ENCODE assay signal across 8 mouse cellular contexts in the genomic region with DNA sequence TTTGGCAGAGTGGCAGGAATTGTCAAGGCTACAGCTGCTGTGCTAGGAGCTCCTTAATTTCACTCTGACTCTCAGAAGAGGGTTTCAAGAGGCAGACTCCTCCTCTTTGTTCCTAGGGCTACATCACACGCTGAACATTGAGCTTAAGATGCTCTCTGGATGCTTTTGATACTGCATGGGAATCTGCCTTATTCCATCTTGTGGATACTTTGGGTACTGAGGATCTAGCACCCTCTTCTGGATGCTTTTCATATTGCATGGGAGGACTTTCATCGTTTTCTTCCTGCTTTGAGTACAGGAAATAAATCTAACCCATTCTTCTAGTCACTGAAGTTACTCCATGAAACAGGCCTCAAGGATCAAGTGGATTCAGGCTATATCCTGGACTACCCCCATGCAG.
DNase-seq lines count a peak whose midpoint lies in the region; ATAC-seq and TF ChIP-seq lines count a peak whose summit lies in the region.

No protein-coding gene starts in this region.

- no peak overlapping the region for H3K9ac ChIP-seq in lung, embryonic 14.5 days

- 10% methylated on average over 2 of the region's 2 CpGs for WGBS in lung, embryonic 14.5 days

- H3K4me1 ChIP-seq in lung, embryonic 14.5 days (ENCODE audit: insufficient read depth) = no peaks in the 10 kb centered on the region

- no peak overlapping the region for H3K27ac ChIP-seq in lung, embryonic 14.5 days (ENCODE audit: low read depth)

- no peaks in the 10 kb centered on the region for H3K36me3 ChIP-seq in lung, embryonic 14.5 days (ENCODE audit: insufficient read depth)

- peak; percentile 82 for TF ChIP-seq CTCF in lung, embryonic 14.5 days (IDR thresholded peaks at IDR 0.05; ENCODE audit: low read depth)

- H3K9me3 ChIP-seq in lung, embryonic 14.5 days (ENCODE audit: low read depth, low read length) = no peaks in the 10 kb centered on the region

- ATAC-seq in lung, embryonic 14.5 days (ENCODE audit: insufficient read depth) = no peak; the same call in 1 of the 2 replicates

- no peak overlapping the region for H3K4me2 ChIP-seq in lung, embryonic 14.5 days

- no peak overlapping the region for H3K4me3 ChIP-seq in lung, embryonic 14.5 days (ENCODE audit: low read depth, low read length)

- DNase-seq in lung, embryonic 14.5 days = peak; percentile 73
- DNase-seq in lung, postnatal 25 days (ENCODE audit: low spot score) = no peak
- DNase-seq in cerebellum, adult 18-20 months = peak; percentile 4 to 9
- peak; percentile 4 for DNase-seq in gonadal fat pad, adult 2 months (ENCODE audit: low read depth)
- peak; percentile 37 to 57 for DNase-seq in layer of hippocampus, postnatal 10 days (ENCODE audit: low spot score in 2 of 2)
- peak; percentile 26 for DNase-seq in retina, adult 2 months (ENCODE audit: low read depth, low spot score)
- DNase-seq in adrenal gland, adult 2 months = no peak
- no peak for DNase-seq in urinary bladder, postnatal 10 days (ENCODE audit: low spot score)

- H3K27me3 ChIP-seq in lung, embryonic 14.5 days (ENCODE audit: insufficient read depth, low read length) = no peaks in the 10 kb centered on the region

Comparison
In these comparisons a context has a peak if more than half of its experiments do, and no peak if none do; other contexts are left out.
1. DNase-seq: peak in lung, embryonic 14.5 days (single experiment), cerebellum, adult 18-20 months (2 of 2), gonadal fat pad, adult 2 months (single experiment), layer of hippocampus, postnatal 10 days (2 of 2) and retina, adult 2 months (single experiment); none in lung, postnatal 25 days (single experiment), adrenal gland, adult 2 months (single experiment) and urinary bladder, postnatal 10 days (single experiment).